Mouse (Mus musculus) limb, embryonic 11.5 days (tissue): Measurements from ENCODE around the gene Nup205. TPM values are rescaled to one million over a fixed set of nuclear protein-coding genes. Genes with fewer than 3 reads are reported as not detected.

ENCODE experiments used
- ATAC-seq: fragments of 200-750 bp; cut with Nextera tagmentation; 2 replicates; pipeline ENCODE4 v1.8.0; 2017; ENCODE audit warnings: low read depth; ENCODE audit not compliant: insufficient number of reproducible peaks, low FRiP score, low TSS enrichment
- DNase-seq: peaks from one replicate; pipeline ENCODE4 v3.0.0-alpha.2; 2015; ENCODE audit warnings: low spot score
- H3K27ac ChIP-seq: fragments of 300-500 bp; sonication (generic); replicated peaks from 2 replicates; pipeline ENCODE4 v1.5.1; 2014; ENCODE audit warnings: low read depth, mild to moderate bottlenecking, low read length
- H3K27me3 ChIP-seq: fragments of 300-500 bp; sonication (generic); 2 replicates; pipeline ENCODE4 v1.6.1; 2014; ENCODE audit warnings: mild to moderate bottlenecking, low read length, mixed read lengths; ENCODE audit not compliant: control insufficient read depth, insufficient read depth
- H3K36me3 ChIP-seq: fragments of 300-500 bp; sonication (generic); 2 replicates; pipeline ENCODE4 v1.6.1; 2014; ENCODE audit warnings: mild to moderate bottlenecking, low read length, moderate library complexity, mixed read lengths; ENCODE audit not compliant: control insufficient read depth, insufficient read depth
- H3K4me1 ChIP-seq: fragments of 300-500 bp; sonication (generic); 2 replicates; pipeline ENCODE4 v1.6.1; 2014; ENCODE audit warnings: low read length, mixed read lengths; ENCODE audit not compliant: control insufficient read depth, insufficient read depth
- H3K4me2 ChIP-seq: fragments of 300-500 bp; sonication (generic); 2 replicates; pipeline ENCODE4 v1.6.1; 2014; ENCODE audit warnings: low read depth, mild to moderate bottlenecking, moderate library complexity; ENCODE audit not compliant: severe bottlenecking
- H3K4me3 ChIP-seq: fragments of 300-500 bp; sonication (generic); 2 replicates; pipeline ENCODE4 v1.5.1; 2014; ENCODE audit warnings: low read depth, low read length
- H3K9ac ChIP-seq: fragments of 300-500 bp; sonication (generic); 2 replicates; pipeline ENCODE4 v1.6.1; 2014; ENCODE audit warnings: mild to moderate bottlenecking, low read length
- H3K9me3 ChIP-seq: fragments of 300-500 bp; sonication (generic); 2 replicates; pipeline ENCODE4 v1.6.1; 2016; ENCODE audit warnings: low read length; ENCODE audit not compliant: control insufficient read depth
- WGBS: fragments of 180-500 bp; shearing (Covaris S2); extraction: QIAGEN DNeasy Blood & Tissue Kit; methylation state at CpG from one replicate; pipeline ENCODE4 v1.1.7; 2014; 5-methylcytosine and 5-hydroxymethylcytosine counted together
- polyA plus RNA-seq: library from polyadenylated mRNA; unstranded; fragments of >200 nt; fragmentation: Nextera tagmentation; extraction: Ambion mirVana; gene quantifications from 2 replicates; pipeline ENCODE4 v1.2.1, GENCODE M21; 2014

The Nup205 gene
- polyA plus RNA-seq, 1 experiment from 2014 or later, result 54.2 TPM

DNA sequence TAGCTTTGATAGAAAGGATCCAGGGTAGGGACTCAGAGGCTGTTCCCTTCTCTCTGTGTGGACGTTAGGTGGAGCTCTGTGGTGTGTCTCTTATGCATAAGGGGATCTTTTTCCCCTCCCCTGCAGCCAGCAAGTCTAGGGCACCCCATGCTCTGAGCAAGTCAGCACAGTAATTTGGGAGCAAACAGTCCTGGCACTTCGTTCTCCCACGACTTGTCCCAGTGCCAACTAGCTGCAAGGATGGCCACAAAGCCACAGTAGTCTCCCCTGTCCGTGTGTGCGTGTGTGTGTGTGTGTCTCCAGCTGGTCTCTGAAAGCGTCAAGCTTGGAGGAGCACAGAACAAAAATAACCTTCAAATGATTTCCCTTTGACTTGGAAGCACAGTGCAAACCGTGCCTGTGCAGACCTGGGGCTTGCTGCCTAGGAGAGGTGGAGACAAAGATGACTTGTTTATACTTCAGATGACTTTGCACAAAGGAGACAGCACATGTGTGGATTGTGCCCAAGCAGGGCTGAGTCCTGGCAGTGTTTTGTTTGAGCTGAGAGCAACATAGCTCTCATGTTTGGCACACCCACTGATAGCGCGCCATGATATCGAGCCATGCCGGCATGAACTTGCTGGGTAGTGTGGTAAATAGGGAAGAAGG is 111.0 kb downstream of the Nup205 start:
- no peak overlapping the region for H3K9ac ChIP-seq
- H3K27ac ChIP-seq, result no peak overlapping the region
- ATAC-seq, result no peak
- H3K4me2 ChIP-seq, result no peak overlapping the region
- no peak overlapping the region for H3K4me3 ChIP-seq
- H3K27me3 ChIP-seq, result no peaks in the 10 kb centered on the region
- DNase-seq, result no peak
- H3K4me1 ChIP-seq, result peaks cover 7% of the 10 kb centered on the region; the same call in 1 of the 2 replicates
- 83% methylated on average over 11 of the region's 11 CpGs for WGBS
- H3K9me3 ChIP-seq, result no peaks in the 10 kb centered on the region
- H3K36me3 ChIP-seq, result no peaks in the 10 kb centered on the region

DNA sequence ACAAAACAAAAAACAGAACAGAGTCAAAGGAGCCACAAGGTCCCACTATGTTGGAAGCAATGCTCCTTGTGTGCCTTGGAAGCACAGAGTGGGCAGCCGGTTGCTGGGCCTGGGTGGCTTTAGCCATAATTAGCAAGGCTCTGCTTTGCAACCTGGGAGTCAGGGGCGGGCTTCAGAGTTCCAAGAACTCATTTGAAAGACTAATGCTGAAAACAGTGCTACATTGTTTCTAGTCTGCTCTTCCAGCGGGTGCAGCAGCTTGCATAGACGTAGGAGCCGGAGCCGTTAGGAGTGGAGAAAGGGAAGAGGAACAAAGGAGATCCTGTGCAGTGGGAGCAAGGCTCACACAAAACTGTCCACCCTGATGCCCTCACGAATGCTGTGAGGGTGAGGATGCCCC is 111.7 kb downstream of the Nup205 start:
- no peaks in the 10 kb centered on the region for H3K27me3 ChIP-seq
- H3K27ac ChIP-seq, result no peak overlapping the region
- H3K9me3 ChIP-seq, result no peaks in the 10 kb centered on the region
- H3K4me1 ChIP-seq, result peaks cover 7% of the 10 kb centered on the region; the same call in 1 of the 2 replicates
- no peak overlapping the region for H3K9ac ChIP-seq
- no peaks in the 10 kb centered on the region for H3K36me3 ChIP-seq
- DNase-seq, result peak; percentile 32
- 60% methylated on average over 7 of the region's 7 CpGs for WGBS
- no peak for ATAC-seq
- H3K4me2 ChIP-seq, result no peak overlapping the region
- H3K4me3 ChIP-seq, result no peak overlapping the region

DNA sequence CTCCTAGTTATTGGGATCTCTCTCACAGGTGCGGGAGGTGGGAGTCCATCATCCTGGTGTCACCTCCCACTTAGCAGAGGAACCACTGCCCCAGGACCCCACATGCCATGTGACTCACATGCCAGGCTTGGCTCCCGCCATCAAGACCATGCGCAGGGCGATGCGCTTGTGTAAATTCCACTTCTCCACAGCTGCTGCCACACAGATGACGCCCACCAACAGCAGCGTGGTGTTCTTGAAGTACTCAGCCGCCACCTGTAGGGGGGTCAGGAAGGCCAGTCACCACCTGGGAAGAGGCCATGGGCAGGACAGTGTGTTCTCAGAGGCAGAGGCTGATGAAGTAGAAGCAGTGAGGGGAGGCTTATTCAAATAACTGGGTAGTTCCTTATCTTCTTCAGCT is 112.5 kb downstream of the Nup205 start:
- WGBS, result 86% methylated on average over 8 of the region's 8 CpGs
- Histone ChIP-seq H3K27ac (no peak overlapping the region), H3K9ac (no peak overlapping the region), H3K9me3 (no peaks in the 10 kb centered on the region), H3K4me3 (no peak overlapping the region), H3K27me3 (no peaks in the 10 kb centered on the region), H3K36me3 (no peaks in the 10 kb centered on the region), H3K4me2 (no peak overlapping the region), H3K4me1 (peaks cover 7% of the 10 kb centered on the region; the same call in 1 of the 2 replicates)
- ATAC-seq (no peak), DNase-seq (no peak)

DNA sequence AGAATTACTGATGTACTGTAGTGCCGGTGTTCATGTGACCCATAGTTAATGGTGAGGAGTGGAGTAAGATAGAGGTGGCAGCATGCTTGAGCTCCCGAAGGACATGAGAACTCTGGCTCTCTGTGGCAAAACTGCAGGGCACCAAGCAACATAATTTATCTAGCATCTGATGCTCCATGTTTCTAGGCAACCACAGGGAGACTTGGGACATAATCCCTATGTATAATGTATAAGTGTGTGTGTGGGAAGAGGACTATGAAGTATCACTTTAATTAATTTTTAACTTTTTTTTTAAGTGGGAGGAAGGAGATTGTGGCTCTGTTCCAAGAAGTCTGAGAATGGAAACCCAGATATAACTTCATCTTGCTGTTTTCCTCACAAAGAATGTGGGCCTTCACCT is 117.7 kb downstream of the Nup205 start:
- ATAC-seq, result no peak
- no peaks in the 10 kb centered on the region for H3K36me3 ChIP-seq
- no peak for DNase-seq
- 88% methylated on average over 2 of the region's 2 CpGs for WGBS
- no peaks in the 10 kb centered on the region for H3K27me3 ChIP-seq
- H3K27ac ChIP-seq, result no peak overlapping the region
- no peaks in the 10 kb centered on the region for H3K9me3 ChIP-seq
- no peak overlapping the region for H3K4me3 ChIP-seq
- H3K4me1 ChIP-seq, result no peaks in the 10 kb centered on the region
- no peak overlapping the region for H3K9ac ChIP-seq
- H3K4me2 ChIP-seq, result no peak overlapping the region

DNA sequence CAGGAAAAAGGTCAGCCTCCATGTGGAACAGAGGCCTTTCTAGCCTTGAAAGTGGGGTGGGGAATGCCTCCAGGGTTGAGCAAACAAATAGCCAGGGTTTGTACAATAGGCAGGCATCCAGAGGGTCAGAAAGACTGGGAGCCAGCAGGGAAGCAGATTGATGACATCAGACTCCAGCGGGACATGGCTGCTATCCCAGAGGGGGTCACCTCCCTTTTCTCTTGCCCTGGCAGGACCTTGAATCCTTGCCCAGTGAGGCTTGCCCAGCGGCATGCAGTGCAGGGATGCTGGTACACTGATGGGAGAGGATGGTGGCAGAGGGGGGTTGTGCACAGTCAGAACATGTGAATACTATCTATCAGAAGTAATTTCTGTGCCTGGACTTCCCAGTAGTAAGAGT is 119.8 kb downstream of the Nup205 start:
- no peaks in the 10 kb centered on the region for H3K27me3 ChIP-seq
- no peak overlapping the region for H3K27ac ChIP-seq
- no peaks in the 10 kb centered on the region for H3K9me3 ChIP-seq
- H3K36me3 ChIP-seq, result no peaks in the 10 kb centered on the region
- no peak overlapping the region for H3K4me3 ChIP-seq
- WGBS, result 74% methylated on average over 2 of the region's 2 CpGs
- H3K9ac ChIP-seq, result no peak overlapping the region
- no peak for DNase-seq
- no peak overlapping the region for H3K4me2 ChIP-seq
- no peak for ATAC-seq
- H3K4me1 ChIP-seq, result no peaks in the 10 kb centered on the region

Other genes starting within 250 kb of the Nup205 start
- gene Slc23a4, start 189.0 kb upstream of the Nup205 start, polyA plus RNA-seq, result 0.52 TPM in 2 replicates
- gene Cnot4, start 43.7 kb upstream of the Nup205 start, polyA plus RNA-seq, result 35.7 and 39.8 TPM in 2 replicates
- gene Slc13a4, start 130.7 kb downstream of the Nup205 start, polyA plus RNA-seq, result 0.13 and 0.24 TPM in 2 replicates
- gene Fam180a, start 148.7 kb downstream of the Nup205 start, polyA plus RNA-seq, result not detected in 2 replicates